ENCODE assay signal across 8 mouse cellular contexts in the genomic region with DNA sequence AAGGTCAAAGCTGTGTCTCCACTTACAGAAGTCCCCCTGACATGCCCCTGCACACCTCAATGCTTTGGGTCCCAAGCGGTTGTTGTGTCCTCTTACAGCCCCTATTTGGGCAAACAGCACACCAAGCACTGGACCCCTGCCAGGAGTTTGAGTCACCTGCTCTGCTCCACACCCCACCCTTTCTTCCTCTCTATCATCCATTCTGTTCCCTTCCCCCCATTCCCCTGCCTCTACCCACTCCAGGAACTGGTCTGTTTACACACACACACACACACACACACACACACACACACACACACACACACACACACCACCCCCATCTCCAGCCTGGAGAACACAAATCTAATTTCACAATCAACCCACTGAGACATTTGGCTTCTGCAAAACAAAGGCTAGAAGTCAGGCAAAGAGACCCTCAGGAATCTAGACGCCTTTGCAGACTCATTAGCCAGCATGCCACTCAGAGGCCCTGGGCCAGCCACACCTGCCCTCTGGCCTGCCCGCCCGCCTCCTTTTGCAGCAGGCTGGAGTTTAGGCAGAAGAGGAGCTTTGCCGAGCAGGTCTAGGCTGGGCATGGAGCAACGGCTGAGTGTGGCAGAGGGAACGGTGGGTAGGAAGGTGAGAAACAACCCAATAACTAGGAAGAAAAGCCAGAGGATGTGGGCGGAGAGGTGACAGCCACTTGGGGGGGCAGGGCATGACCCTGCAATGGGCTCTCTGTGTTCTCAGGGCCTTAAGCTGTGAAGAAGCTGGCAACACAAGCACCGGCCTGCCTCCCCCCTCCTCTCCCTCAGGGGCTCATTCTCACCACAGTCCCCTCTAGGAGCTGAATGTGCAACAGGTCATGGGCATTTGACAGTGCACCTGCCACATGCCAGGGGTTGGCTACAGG. TPM values are rescaled to one million over a fixed set of nuclear protein-coding genes. Genes with fewer than 3 reads are reported as not detected.
A peak's percentile ranks its signal among the peaks of the same experiment; 100 is the strongest.
DNase-seq lines count a peak whose midpoint lies in the region.

No protein-coding gene starts in this region.

- DNase-seq in heart, postnatal 10 days = peak; percentile 40 to 51
- DNase-seq in heart, adult 11 months = no peak
- DNase-seq in Muller cell, postnatal 12 days (ENCODE audit: inconsistent ontology term) = peak; percentile 33
- DNase-seq in cerebellum, adult 9-11 months = peak; percentile 64
- DNase-seq in lung, postnatal 25 days (ENCODE audit: low spot score) = peak; percentile 59
- DNase-seq in kidney, adult 9 months = no peak
- no peak for DNase-seq in gastrocnemius, postnatal 4 days (ENCODE audit: low spot score in 2 of 2)
- no peak for DNase-seq in embryo, embryonic 10.5 days (ENCODE audit: low spot score)

- intact Hi-C loops in heart, postnatal 10 days (cut with DNase I) = no loop called here

RNA-seq across cellular contexts. Expression of a gene that starts 4.9 kb away (rescaled TPM):
- 10 to 100 TPM; 38.2 to 45.2 TPM for total RNA-seq in heart, postnatal 10 days (2021)
- total RNA-seq in gastrocnemius, postnatal 4 days (2021) = 10 to 100 TPM; 43.5 to 45.4 TPM

RNA-seq across cellular contexts. Expression of a gene that starts 11.9 kb away (rescaled TPM):
- 100 to 1,000 TPM; 159 to 165 TPM for total RNA-seq in heart, postnatal 10 days (2021)
- total RNA-seq in gastrocnemius, postnatal 4 days (2021) = 100 to 1,000 TPM in 1 of 2 experiments, 10 to 100 TPM in 1; 99.7 to 104 TPM

RNA-seq across cellular contexts. Expression of a gene that starts 36.3 kb away (rescaled TPM):
- 1 to 10 TPM in 1 of 2 experiments, under 1 TPM in 1; 0.60 to 1.1 TPM for total RNA-seq in heart, postnatal 10 days (2021)
- total RNA-seq in gastrocnemius, postnatal 4 days (2021) = 1 to 10 TPM; 1.9 to 2.1 TPM

RNA-seq across cellular contexts. Expression of a gene that starts 50.6 kb away (rescaled TPM):
- total RNA-seq in heart, postnatal 10 days (2021) = 10 to 100 TPM in 1 of 2 experiments, 1 to 10 TPM in 1; 9.5 to 12.7 TPM
- 1 to 10 TPM; 4.8 to 6.3 TPM for total RNA-seq in gastrocnemius, postnatal 4 days (2021)

Comparison
In these comparisons a context has a peak if more than half of its experiments do, and no peak if none do; other contexts are left out.
1. DNase-seq: peak in heart, postnatal 10 days (2 of 2), Muller cell, postnatal 12 days (single experiment), cerebellum, adult 9-11 months (single experiment) and lung, postnatal 25 days (single experiment); none in heart, adult 11 months (single experiment), kidney, adult 9 months (single experiment), gastrocnemius, postnatal 4 days (0 of 2) and embryo, embryonic 10.5 days (single experiment).